Mouse (Mus musculus) C2C12 (cell line): Measurements from ENCODE around the gene Ttll5.

Source experiments
- CEBPB ChIP-seq: IDR thresholded peaks from one replicate; pipeline ENCODE4 v1.6.1; 2011; ENCODE audit warnings: low read depth, mild to moderate bottlenecking, control low read depth, moderate library complexity
- CTCF ChIP-seq: IDR thresholded peaks from one replicate; pipeline ENCODE4 v1.5.1; 2011; ENCODE audit not compliant: control insufficient read depth, insufficient read depth, insufficient read length
- MAX ChIP-seq: IDR thresholded peaks from one replicate; pipeline ENCODE4 v1.6.1; 2011; ENCODE audit warnings: mild to moderate bottlenecking, control low read depth
- MYOD1 ChIP-seq: IDR thresholded peaks from one replicate; pipeline ENCODE4 v1.6.1; 2011; ENCODE audit warnings: low read depth; ENCODE audit not compliant: control insufficient read depth, insufficient read length
- MYOG ChIP-seq: IDR thresholded peaks from one replicate; pipeline ENCODE4 v1.6.1; 2011; ENCODE audit not compliant: control insufficient read depth, insufficient read length; ENCODE audit errors: extremely low read depth
- USF1 ChIP-seq: IDR thresholded peaks from one replicate; pipeline ENCODE4 v1.6.1; 2011; ENCODE audit warnings: low read depth, mild to moderate bottlenecking, control low read depth, moderate library complexity

DNA sequence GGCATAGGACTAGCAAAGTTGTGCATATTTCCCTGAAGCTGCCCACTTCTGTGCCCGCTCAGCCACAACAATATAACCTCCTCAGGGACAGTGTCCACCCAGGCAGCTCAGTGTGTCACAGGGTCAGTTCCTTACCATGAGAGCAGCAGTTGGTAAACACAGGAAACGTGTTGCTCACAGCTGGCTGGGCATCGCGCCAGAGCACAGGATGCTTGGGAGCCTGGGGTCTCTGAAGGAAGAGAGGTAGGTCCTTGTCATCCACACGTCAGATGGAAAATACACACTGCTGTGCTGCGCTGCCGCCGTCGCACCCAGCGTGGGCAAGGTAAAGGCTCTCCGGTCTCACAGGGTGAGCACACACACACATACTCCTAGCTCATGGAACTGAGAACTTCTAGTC is 139.2 kb downstream of the Ttll5 start:
- TF ChIP-seq CEBPB, result no peak
- no peak for TF ChIP-seq CTCF
- TF ChIP-seq MYOG, result no peak
- TF ChIP-seq MAX, result no peak
- TF ChIP-seq USF1, result no peak
- no peak for TF ChIP-seq MYOD1
